Mouse (Mus musculus) cerebellum, adult 2 months (tissue): ENCODE measurements around the gene Il33. TPM values are rescaled to one million over a fixed set of nuclear protein-coding genes. Genes with fewer than 3 reads are reported as not detected.
"Not testable (repeated sequence)": the region's sequence is repeated elsewhere in the genome, so short reads cannot be mapped to it uniquely, and the experiment has no call there.

Source experiments
- DNase-seq, 2 experiments: peaks; one replicate each; pipeline ENCODE4 v3.0.0; 2021
- H3K27ac ChIP-seq: fragments of 200-500 bp; 2 replicates; pipeline ENCODE4 v1.5.1; 2012; ENCODE audit warnings: low read length, control low read depth, inconsistent platforms; ENCODE audit not compliant: insufficient read depth
- H3K27me3 ChIP-seq: fragments of 200-500 bp; 2 replicates; pipeline ENCODE4 v1.6.1; 2012; ENCODE audit warnings: inconsistent platforms, mild to moderate bottlenecking, low read length, moderate library complexity; ENCODE audit not compliant: control insufficient read depth, insufficient read depth
- H3K4me1 ChIP-seq: fragments of 200-500 bp; 2 replicates; pipeline ENCODE4 v1.6.1; 2011; ENCODE audit warnings: low read length; ENCODE audit not compliant: control insufficient read depth, insufficient read depth
- H3K4me3 ChIP-seq: fragments of 200-500 bp; replicated peaks from 2 replicates; pipeline ENCODE3; 2011; ENCODE audit warnings: mild to moderate bottlenecking, low read depth, low read length, control low read depth; ENCODE audit not compliant: insufficient read depth
- CTCF ChIP-seq: fragments of 200-500 bp; IDR thresholded peaks from 2 replicates; pipeline ENCODE4 v1.5.1; 2011; ENCODE audit warnings: low read depth, mild to moderate bottlenecking, control low read depth, low read length, moderate library complexity, borderline replicate concordance; ENCODE audit not compliant: insufficient read depth
- POLR2A ChIP-seq: fragments of 200-500 bp; IDR thresholded peaks from 2 replicates; pipeline ENCODE4 v1.6.1; 2011; ENCODE audit warnings: low read length, control low read depth, borderline replicate concordance; ENCODE audit not compliant: insufficient read depth
- WGBS: fragments of 180-500 bp; shearing (Covaris S2); methylation state at CpG from one replicate; pipeline ENCODE4 v1.1.7; 2018; 5-methylcytosine and 5-hydroxymethylcytosine counted together
- polyA plus RNA-seq: library from polyadenylated mRNA; depleted of rRNA; stranded (reverse); fragments of >200 nt; gene quantifications from 2 replicates; pipeline ENCODE4 v1.2.3, GENCODE M21; 2012

Gene Il33
- polyA plus RNA-seq, 1 experiment: 58.0 TPM

GRCm38 (mm10) chr19:29941208-29941607 is 16.3 kb downstream of the Il33 start:
- 74% methylated on average over 7 of the region's 7 CpGs for WGBS
- Histone ChIP-seq H3K4me1 (no peaks in the 10 kb centered on the region), H3K27me3 (no peaks in the 10 kb centered on the region), H3K27ac (no peak overlapping the region), H3K4me3 (no peak overlapping the region)
- TF ChIP-seq POLR2A: no peak
- no peak for TF ChIP-seq CTCF
- no peak for DNase-seq

- DNase-seq: no peak
- no peaks in the 10 kb centered on the region for H3K27me3 ChIP-seq
- no peak overlapping the region for H3K27ac ChIP-seq
- H3K4me3 ChIP-seq: no peak overlapping the region
- WGBS: 88% methylated on average over 6 of the region's 6 CpGs
- no peaks in the 10 kb centered on the region for H3K4me1 ChIP-seq
- TF ChIP-seq CTCF (no peak), POLR2A (no peak)
These were observed 17.4 kb downstream of the Il33 start for GRCm38 (mm10) chr19:29942358-29942757.

DNA sequence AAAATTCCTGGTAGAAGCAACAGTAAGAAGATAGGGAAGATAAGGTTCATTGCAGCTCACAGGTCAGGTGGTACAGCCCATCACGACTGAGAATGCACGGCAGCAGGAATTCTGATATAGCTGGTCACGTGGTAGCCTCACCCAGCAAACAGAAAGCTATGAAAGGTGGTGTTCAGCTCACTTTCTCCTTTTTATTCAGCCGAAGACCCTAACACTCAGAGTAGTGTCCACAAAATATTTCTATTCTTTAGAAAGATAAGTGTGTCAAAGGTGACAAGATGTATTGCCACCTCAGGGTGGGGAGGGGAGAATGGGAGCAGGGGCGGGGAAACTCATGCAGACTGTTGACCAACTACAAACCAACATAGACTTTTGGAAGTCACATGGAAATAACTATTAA is 19.5 kb downstream of the Il33 start:
- Histone ChIP-seq H3K27me3 (no peaks in the 10 kb centered on the region), H3K4me3 (no peak overlapping the region), H3K4me1 (no peaks in the 10 kb centered on the region), H3K27ac (no peak overlapping the region)
- 86% methylated on average over 5 of the region's 5 CpGs for WGBS
- TF ChIP-seq POLR2A (no peak), CTCF (no peak)
- no peak for DNase-seq

DNA sequence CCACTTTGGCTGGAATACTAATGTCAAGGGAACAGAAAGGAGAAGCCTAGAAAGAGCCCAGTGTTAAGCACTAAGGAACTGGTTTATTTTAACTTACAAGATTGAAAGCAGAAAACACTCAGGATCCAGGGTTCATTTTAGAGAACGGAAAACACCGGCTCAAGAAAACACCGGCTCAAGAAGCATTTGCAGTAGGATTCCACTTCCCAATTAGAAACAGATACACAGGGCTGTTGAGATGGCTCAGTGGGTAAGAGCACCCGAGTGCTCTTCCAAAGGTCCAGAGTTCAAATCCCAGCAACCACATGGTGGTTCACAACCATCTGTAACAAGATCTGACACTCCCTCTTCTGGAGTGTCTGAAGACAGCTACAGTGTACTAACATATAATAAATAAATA is 20.0 kb downstream of the Il33 start:
- not testable (repeated sequence) for H3K27ac ChIP-seq

GRCm38 (mm10) chr19:29945557-29946422 is 20.9 kb downstream of the Il33 start:
- TF ChIP-seq POLR2A (no peak), CTCF (no peak)
- WGBS: 18% methylated on average over 11 of the region's 11 CpGs
- H3K27ac ChIP-seq: no peak overlapping the region
- no peaks in the 10 kb centered on the region; the same call in 1 of the 2 replicates for H3K27me3 ChIP-seq
- H3K4me3 ChIP-seq: no peak overlapping the region
- H3K4me1 ChIP-seq: no peaks in the 10 kb centered on the region
- no peak for DNase-seq

More for the DNA sequence above, 20.0 kb downstream of the Il33 start:
- not testable (repeated sequence) for DNase-seq, H3K4me3 ChIP-seq, H3K27me3 ChIP-seq, H3K4me1 ChIP-seq
- 88% methylated on average over 4 of the region's 4 CpGs for WGBS

GRCm38 (mm10) chr19:29946423-29946716 is 21.5 kb downstream of the Il33 start:
- TF ChIP-seq POLR2A (no peak), CTCF (no peak)
- no peaks in the 10 kb centered on the region; the same call in 1 of the 2 replicates for H3K27me3 ChIP-seq
- DNase-seq: no peak
- no peak overlapping the region for H3K4me3 ChIP-seq
- no peak overlapping the region for H3K27ac ChIP-seq
- H3K4me1 ChIP-seq: no peaks in the 10 kb centered on the region

DNA sequence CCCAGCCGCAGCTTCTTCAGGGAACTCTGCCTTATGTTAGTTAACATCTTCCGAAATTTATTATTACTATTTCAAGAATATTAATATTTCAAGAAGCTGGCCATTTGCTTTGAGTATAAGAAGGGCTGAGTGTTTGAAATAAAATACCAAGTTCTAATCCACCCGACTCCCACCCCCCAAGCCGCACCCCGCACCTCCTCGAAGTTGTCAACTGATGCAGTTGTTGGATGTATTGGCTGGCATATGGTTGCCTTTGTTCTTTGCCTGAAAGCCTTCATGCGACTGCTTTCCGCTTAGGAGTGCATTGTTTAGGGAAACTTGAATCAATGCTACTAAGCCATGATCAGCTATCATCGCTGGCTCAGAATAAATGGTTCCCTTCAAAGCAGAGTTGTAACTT is 22.1 kb downstream of the Il33 start:
- H3K4me1 ChIP-seq: no peaks in the 10 kb centered on the region
- no peak overlapping the region for H3K27ac ChIP-seq
- H3K4me3 ChIP-seq: no peak overlapping the region
- no peak for TF ChIP-seq CTCF
- TF ChIP-seq POLR2A: no peak
- no peak for DNase-seq
- WGBS: 65% methylated on average over 9 of the region's 9 CpGs
- no peaks in the 10 kb centered on the region; the same call in 1 of the 2 replicates for H3K27me3 ChIP-seq

GRCm38 (mm10) chr19:29947891-29948801 is 23.2 kb downstream of the Il33 start:
- WGBS: 26% methylated on average over 25 of the region's 25 CpGs
- peak; percentile 60 to 70 for DNase-seq
- H3K27ac ChIP-seq: no peak overlapping the region
- H3K4me3 ChIP-seq: peak overlapping the region; percentile 55
- H3K4me1 ChIP-seq: no peaks in the 10 kb centered on the region
- H3K27me3 ChIP-seq: no peaks in the 10 kb centered on the region; the same call in 1 of the 2 replicates
- TF ChIP-seq CTCF (peak; percentile 61; the same call in 1 of the 2 replicates), POLR2A (no peak)
